Mouse (Mus musculus): ENCODE measurements around the gene Nav2.

- TF ChIP-seq CTCF (IDR thresholded peaks at IDR 0.05; ENCODE audit: borderline replicate concordance, insufficient read depth, low read depth, low read length) (peak; percentile 27; the same call in 1 of the 2 replicates), POLR2A (IDR thresholded peaks at IDR 0.05; ENCODE audit: borderline replicate concordance, insufficient read depth, low read length) (no peak)
These were observed 21.9 kb downstream of the Nav2 start for GRCm38 (mm10) chr7:48930399-48930798.

All from cerebellum, adult 2 months (tissue).